ENCODE assay signal across 9 mouse cellular contexts in genomic region chr7:44441648-44442109, GRCm38 (mm10). TPM values are rescaled to one million over a fixed set of nuclear protein-coding genes. Genes with fewer than 3 reads are reported as not detected.
A peak's percentile ranks its signal among the peaks of the same experiment; 100 is the strongest.
DNase-seq lines count a peak whose midpoint lies in the region; ATAC-seq lines count a peak whose summit lies in the region.
"Had no signal": no experiment of that assay in that cellular context is flagged by ENCODE, and none has a peak within 500 bp of the region (broad histone marks: within the 10 kb centered on the region; RNA-seq: fewer than 3 reads in every experiment).

No protein-coding gene starts in this region.

- H3K4me2 ChIP-seq in kidney, embryonic 14.5 days (replicated peaks; ENCODE audit: low read depth, low read length), result peak overlapping the region; percentile 35
- H3K4me2 ChIP-seq in limb, embryonic 12.5 days, result peak overlapping the region; percentile 55

- no peak for DNase-seq in kidney, postnatal 10 days
- DNase-seq in cerebellum, adult 9-11 months, result peak; percentile 85
- peak; percentile 74 to 81 for DNase-seq in frontal cortex, postnatal 10 days (ENCODE audit: low spot score in 2 of 2)
- peak; percentile 81 for DNase-seq in right cerebral cortex, postnatal 4 days

- no peaks in the 10 kb centered on the region for H3K9me3 ChIP-seq in kidney, embryonic 14.5 days (ENCODE audit: control insufficient read depth, low read length)
- H3K9me3 ChIP-seq in limb, embryonic 12.5 days, result no peaks in the 10 kb centered on the region

- H3K4me1 ChIP-seq in kidney, embryonic 14.5 days (ENCODE audit: control insufficient read depth, insufficient read depth, low read length), result peaks cover 12% of the 10 kb centered on the region
- H3K4me1 ChIP-seq in limb, embryonic 12.5 days (replicated peaks), result peaks cover 29% of the 10 kb centered on the region

- H3K27ac ChIP-seq in kidney, embryonic 14.5 days (ENCODE audit: low read depth, low read length), result no peak overlapping the region
- no peak overlapping the region for H3K27ac ChIP-seq in limb, embryonic 12.5 days

- peak; percentile 29; the same call in 1 of the 2 replicates for ATAC-seq in kidney, embryonic 14.5 days (ENCODE audit: low FRiP score, low TSS enrichment)
- no peak for ATAC-seq in limb, embryonic 12.5 days (ENCODE audit: insufficient number of reproducible peaks, insufficient read depth, low FRiP score, low TSS enrichment, low read depth)
- ATAC-seq in monocyte, adult 5-6 weeks (replicated peaks; ENCODE audit: insufficient number of reproducible peaks, low FRiP score, low TSS enrichment, poor library complexity, severe bottlenecking), result no peak
- ATAC-seq in megakaryocyte-erythroid progenitor cell, adult 5-6 weeks (replicated peaks; ENCODE audit: low FRiP score, low TSS enrichment, poor library complexity, severe bottlenecking), result no peak

- peak overlapping the region; percentile 47; the same call in 1 of the 2 replicates for H3K9ac ChIP-seq in kidney, embryonic 14.5 days (ENCODE audit: low read depth, low read length)
- H3K9ac ChIP-seq in limb, embryonic 12.5 days (replicated peaks), result peak overlapping the region; percentile 50

- 2% methylated on average over 14 of the region's 14 CpGs for WGBS in kidney, embryonic 14.5 days
- 0% methylated on average over 14 of the region's 14 CpGs for WGBS in limb, embryonic 12.5 days

- H3K36me3 ChIP-seq in kidney, embryonic 14.5 days (ENCODE audit: control insufficient read depth, insufficient read depth, low read length), result no peaks in the 10 kb centered on the region
- H3K36me3 ChIP-seq in limb, embryonic 12.5 days, result no peaks in the 10 kb centered on the region

- H3K4me3 ChIP-seq in kidney, embryonic 14.5 days (ENCODE audit: low read length), result peak overlapping the region; percentile 24; the same call in 1 of the 2 replicates
- peak overlapping the region; percentile 34 for H3K4me3 ChIP-seq in limb, embryonic 12.5 days (replicated peaks)

- peaks cover 77% of the 10 kb centered on the region for H3K27me3 ChIP-seq in kidney, embryonic 14.5 days (ENCODE audit: control insufficient read depth, insufficient read depth, low read length)
- peaks cover 98% of the 10 kb centered on the region for H3K27me3 ChIP-seq in limb, embryonic 12.5 days

RNA-seq across cellular contexts. Expression of gene Lrrc4b, which starts 12.9 kb away (rescaled TPM):
- 0.50 and 0.70 TPM in 2 replicates for polyA plus RNA-seq in kidney, embryonic 14.5 days (2014; fragmentation: Nextera tagmentation; extraction: Ambion mirVana)
- 0.86 and 0.98 TPM in 2 replicates for polyA plus RNA-seq in limb, embryonic 12.5 days (2016; fragmentation: Nextera tagmentation; extraction: Ambion mirVana)
- not detected in 3 replicates for total RNA-seq in monocyte, adult 5-6 weeks (2017)
- total RNA-seq in megakaryocyte-erythroid progenitor cell, adult 5-6 weeks (2014; fragmentation: Nextera tagmentation), result not detected in 2 replicates
- not detected in 2 replicates for total RNA-seq in megakaryocyte-erythroid progenitor cell, adult 5-6 weeks (2017)
- polyA plus RNA-seq: liver, embryonic 16.5 days had no signal

RNA-seq across cellular contexts. Expression of gene Aspdh, which starts 23.5 kb away (rescaled TPM):
- polyA plus RNA-seq in kidney, embryonic 14.5 days (2014; fragmentation: Nextera tagmentation; extraction: Ambion mirVana), result 0.88 and 1.6 TPM in 2 replicates
- 0.56 TPM in 1 of 2 replicates, not detected in the other for polyA plus RNA-seq in limb, embryonic 12.5 days (2016; fragmentation: Nextera tagmentation; extraction: Ambion mirVana)
- not detected in 3 replicates for total RNA-seq in monocyte, adult 5-6 weeks (2017)
- total RNA-seq in megakaryocyte-erythroid progenitor cell, adult 5-6 weeks (2014; fragmentation: Nextera tagmentation), result not detected in 2 replicates
- total RNA-seq in megakaryocyte-erythroid progenitor cell, adult 5-6 weeks (2017), result not detected in 2 replicates

RNA-seq across cellular contexts. Expression of gene Josd2, which starts 26.1 kb away (rescaled TPM):
- polyA plus RNA-seq in kidney, embryonic 14.5 days (2014; fragmentation: Nextera tagmentation; extraction: Ambion mirVana), result 64.9 and 78.9 TPM in 2 replicates
- polyA plus RNA-seq in limb, embryonic 12.5 days (2016; fragmentation: Nextera tagmentation; extraction: Ambion mirVana), result 72.9 and 76.5 TPM in 2 replicates
- total RNA-seq in monocyte, adult 5-6 weeks (2017), result 12.9 to 40.9 TPM (median 17.1 TPM) in 3 replicates
- 73.4 and 96.5 TPM in 2 replicates for total RNA-seq in megakaryocyte-erythroid progenitor cell, adult 5-6 weeks (2014; fragmentation: Nextera tagmentation)
- total RNA-seq in megakaryocyte-erythroid progenitor cell, adult 5-6 weeks (2017), result 25.0 and 30.6 TPM in 2 replicates

RNA-seq across cellular contexts. Expression of gene Emc10, which starts 54.6 kb away (rescaled TPM):
- polyA plus RNA-seq in kidney, embryonic 14.5 days (2014; fragmentation: Nextera tagmentation; extraction: Ambion mirVana), result 122 and 138 TPM in 2 replicates
- polyA plus RNA-seq in limb, embryonic 12.5 days (2016; fragmentation: Nextera tagmentation; extraction: Ambion mirVana), result 93.6 and 111 TPM in 2 replicates
- total RNA-seq in monocyte, adult 5-6 weeks (2017), result 21.7 to 29.0 TPM (median 23.3 TPM) in 3 replicates
- total RNA-seq in megakaryocyte-erythroid progenitor cell, adult 5-6 weeks (2014; fragmentation: Nextera tagmentation), result 62.8 and 83.9 TPM in 2 replicates
- total RNA-seq in megakaryocyte-erythroid progenitor cell, adult 5-6 weeks (2017), result 30.1 and 31.1 TPM in 2 replicates

RNA-seq across cellular contexts. Expression of gene Fam71e1, which starts 54.7 kb away (rescaled TPM):
- 13.2 and 16.6 TPM in 2 replicates for polyA plus RNA-seq in kidney, embryonic 14.5 days (2014; fragmentation: Nextera tagmentation; extraction: Ambion mirVana)
- 19.0 and 27.5 TPM in 2 replicates for polyA plus RNA-seq in limb, embryonic 12.5 days (2016; fragmentation: Nextera tagmentation; extraction: Ambion mirVana)
- total RNA-seq in monocyte, adult 5-6 weeks (2017), result 2.0 TPM in 1 of 3 replicates, not detected in the others
- not detected in 2 replicates for total RNA-seq in megakaryocyte-erythroid progenitor cell, adult 5-6 weeks (2014; fragmentation: Nextera tagmentation)
- total RNA-seq in megakaryocyte-erythroid progenitor cell, adult 5-6 weeks (2017), result 0.75 TPM in 1 of 2 replicates, not detected in the other
